Mouse (Mus musculus): ENCODE measurements around the gene Slc15a1.

GRCm38 (mm10) chr14:121547745-121548144, 42.7 kb upstream of the Slc15a1 start:
- no peak for TF ChIP-seq CTCF (IDR thresholded peaks at IDR 0.05; ENCODE audit: low read depth)
- no peak for TF ChIP-seq EP300 (IDR thresholded peaks at IDR 0.05; ENCODE audit: low read depth)

Measured in heart, postnatal 0 days (tissue).